Mouse (Mus musculus) heart, postnatal 0 days (tissue): Measurements from ENCODE around the gene Mdp1. TPM values are rescaled to one million over a fixed set of nuclear protein-coding genes. Genes with fewer than 3 reads are reported as not detected.

Experiments
- ATAC-seq: fragments of 200-750 bp; cut with Nextera tagmentation; 2 replicates; pipeline ENCODE4 v1.8.0; 2017; ENCODE audit warnings: low read depth, moderate number of reproducible peaks, moderate library complexity; ENCODE audit not compliant: insufficient read depth
- DNase-seq: peaks from one replicate; pipeline ENCODE4 v3.0.0-alpha.2; 2016; ENCODE audit warnings: low spot score
- H3K27ac ChIP-seq: fragments of 300-500 bp; sonication (generic); 2 replicates; pipeline ENCODE4 v1.5.1; 2014; ENCODE audit warnings: low read depth, mild to moderate bottlenecking
- H3K27me3 ChIP-seq: fragments of 300-500 bp; sonication (generic); 2 replicates; pipeline ENCODE4 v1.6.1; 2014; ENCODE audit warnings: low read length, mixed read lengths; ENCODE audit not compliant: control insufficient read depth, insufficient read depth
- H3K36me3 ChIP-seq: fragments of 300-500 bp; sonication (generic); replicated peaks from 2 replicates; pipeline ENCODE4 v1.6.1; 2014; ENCODE audit warnings: low read length, mixed read lengths; ENCODE audit not compliant: control insufficient read depth, insufficient read depth
- H3K4me1 ChIP-seq: fragments of 300-500 bp; sonication (generic); 2 replicates; pipeline ENCODE4 v1.6.1; 2014; ENCODE audit warnings: antibody characterized with exemption; ENCODE audit not compliant: control insufficient read depth, insufficient read depth
- H3K4me2 ChIP-seq: fragments of 300-500 bp; sonication (generic); 2 replicates; pipeline ENCODE4 v1.6.1; 2014; ENCODE audit warnings: low read depth, mild to moderate bottlenecking, low read length, moderate library complexity
- H3K4me3 ChIP-seq: fragments of 300-500 bp; sonication (generic); 2 replicates; pipeline ENCODE4 v1.5.1; 2014; ENCODE audit warnings: low read depth, low read length
- H3K9ac ChIP-seq: fragments of 300-500 bp; sonication (generic); replicated peaks from 2 replicates; pipeline ENCODE4 v1.6.1; 2014; ENCODE audit warnings: low read depth, low read length, mixed read lengths
- H3K9me3 ChIP-seq: fragments of 300-500 bp; sonication (generic); replicated peaks from 2 replicates; pipeline ENCODE4 v1.6.1; 2016; ENCODE audit warnings: low read length; ENCODE audit not compliant: control insufficient read depth
- CTCF ChIP-seq: IDR thresholded peaks from 2 replicates; pipeline ENCODE4 v1.5.1; 2016; ENCODE audit warnings: antibody characterized with exemption, control low read depth, low read depth
- EP300 ChIP-seq: IDR thresholded peaks from 2 replicates; pipeline ENCODE4 v1.6.1; 2016; ENCODE audit warnings: antibody characterized with exemption, low read depth
- WGBS: fragments of 180-500 bp; shearing (Covaris S2); extraction: QIAGEN DNeasy Blood & Tissue Kit; methylation state at CpG from one replicate; pipeline ENCODE4 v1.1.7; 2014; 5-methylcytosine and 5-hydroxymethylcytosine counted together
- polyA plus RNA-seq: library from polyadenylated mRNA; unstranded; fragments of >200 nt; fragmentation: Nextera tagmentation; extraction: Ambion mirVana; gene quantifications from 2 replicates; pipeline ENCODE4 v1.2.1, GENCODE M21; 2015
- total RNA-seq: library from RNA; depleted of rRNA; stranded (reverse); fragments of >200 nt; gene quantifications from 2 replicates; pipeline ENCODE4 v1.2.3, GENCODE M21; 2014; ENCODE audit warnings: low replicate concordance

Gene Mdp1
- total and polyA plus RNA-seq, 2 experiments from 2014 or later: 66.0 to 98.6 TPM

DNA sequence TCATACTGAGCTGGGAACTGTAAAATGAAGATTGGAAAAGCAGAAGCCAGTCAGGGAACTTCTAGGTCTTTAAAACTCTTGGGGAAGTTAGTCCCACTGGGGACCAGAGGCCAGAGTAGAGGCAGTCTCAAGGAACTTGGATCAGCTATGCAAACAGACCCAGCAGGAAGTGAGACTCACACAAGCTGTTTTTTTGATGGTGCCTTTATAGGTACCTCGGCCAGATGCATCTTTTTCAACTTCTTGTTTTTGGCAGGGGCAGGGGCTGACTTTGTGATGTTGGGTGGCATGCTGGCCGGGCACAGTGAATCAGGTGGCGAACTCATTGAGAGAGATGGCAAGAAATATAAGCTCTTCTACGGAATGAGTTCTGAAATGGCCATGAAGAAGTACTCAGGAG, 17.3 kb upstream of the Mdp1 start:
- peaks cover 5% of the 10 kb centered on the region; the same call in 1 of the 2 replicates for H3K4me1 ChIP-seq
- WGBS: 75% methylated on average over 4 of the region's 4 CpGs

DNA sequence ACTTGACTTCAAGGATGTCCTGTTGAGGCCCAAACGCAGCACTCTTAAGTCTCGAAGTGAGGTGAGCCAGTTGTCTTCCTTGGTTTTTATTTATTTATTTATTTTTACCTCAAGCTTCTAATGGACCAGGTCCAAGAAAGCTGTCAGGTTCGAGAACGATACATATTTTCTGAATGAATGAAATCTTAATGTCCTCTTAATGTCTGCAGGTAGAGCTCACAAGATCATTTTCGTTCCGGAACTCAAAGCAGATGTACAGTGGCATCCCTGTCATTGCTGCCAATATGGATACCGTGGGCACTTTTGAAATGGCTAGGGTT, 12.4 kb upstream of the Mdp1 start:
- H3K27me3 ChIP-seq: no peaks in the 10 kb centered on the region

More for the DNA sequence above, 17.3 kb upstream of the Mdp1 start:
- Histone ChIP-seq H3K9me3 (no peaks in the 10 kb centered on the region), H3K36me3 (peaks cover 52% of the 10 kb centered on the region), H3K4me3 (no peak overlapping the region), H3K27ac (no peak overlapping the region), H3K9ac (no peak overlapping the region), H3K4me2 (no peak overlapping the region), H3K27me3 (no peaks in the 10 kb centered on the region)
- DNase-seq: no peak
- no peak for ATAC-seq
- TF ChIP-seq CTCF (no peak), EP300 (no peak)

GRCm38 (mm10) chr14:55671833-55672740, 11.8 kb upstream of the Mdp1 start, which contains the start of the genes Gmpr2 and Nedd8:
Gmpr2 (plus strand) TSS chr14:55671941.
Nedd8 (minus strand) TSS chr14:55672124.
- ATAC-seq (peak; percentile 98), DNase-seq (peak; percentile 97)
- 1% methylated on average over 38 of the region's 38 CpGs for WGBS
- no peaks in the 10 kb centered on the region for H3K27me3 ChIP-seq
- H3K9me3 ChIP-seq: no peaks in the 10 kb centered on the region
- peak within 1 kb of the TSS; percentile 90 for H3K9ac ChIP-seq
- peak within 1 kb of the TSS; percentile 73 for H3K27ac ChIP-seq
- H3K4me1 ChIP-seq: peaks cover 18% of the 10 kb centered on the region
- peak within 1 kb of the TSS; percentile 88 for H3K4me2 ChIP-seq
- TF ChIP-seq EP300 (no peak), CTCF (no peak)
- H3K36me3 ChIP-seq: peaks cover 27% of the 10 kb centered on the region
- H3K4me3 ChIP-seq: peak within 1 kb of the TSS; percentile 89

More for the DNA sequence above, 12.4 kb upstream of the Mdp1 start:
- H3K9me3 ChIP-seq: no peaks in the 10 kb centered on the region
- 69% methylated on average over 7 of the region's 7 CpGs for WGBS
- H3K9ac ChIP-seq: peak overlapping the region; percentile 90; the same call in 1 of the 2 replicates
- H3K36me3 ChIP-seq: peaks cover 33% of the 10 kb centered on the region
- DNase-seq: no peak
- peak overlapping the region; percentile 89 for H3K4me3 ChIP-seq
- H3K4me2 ChIP-seq: peak overlapping the region; percentile 88
- TF ChIP-seq EP300: no peak
- no peak for TF ChIP-seq CTCF
- H3K27ac ChIP-seq: peak overlapping the region; percentile 73
- peaks cover 18% of the 10 kb centered on the region for H3K4me1 ChIP-seq
- ATAC-seq: no peak

GRCm38 (mm10) chr14:55671486-55671832, 11.2 kb upstream of the Mdp1 start:
- peak overlapping the region; percentile 90 for H3K9ac ChIP-seq
- H3K9me3 ChIP-seq: no peaks in the 10 kb centered on the region
- WGBS: under 1% methylated on average over 12 of the region's 12 CpGs
- H3K4me2 ChIP-seq: peak overlapping the region; percentile 88
- H3K27me3 ChIP-seq: no peaks in the 10 kb centered on the region
- no peak for TF ChIP-seq CTCF
- TF ChIP-seq EP300: no peak
- H3K4me1 ChIP-seq: peaks cover 18% of the 10 kb centered on the region
- peaks cover 24% of the 10 kb centered on the region for H3K36me3 ChIP-seq
- no peak for DNase-seq
- peak; percentile 27 for ATAC-seq
- peak overlapping the region; percentile 73 for H3K27ac ChIP-seq
- H3K4me3 ChIP-seq: peak overlapping the region; percentile 89

DNA sequence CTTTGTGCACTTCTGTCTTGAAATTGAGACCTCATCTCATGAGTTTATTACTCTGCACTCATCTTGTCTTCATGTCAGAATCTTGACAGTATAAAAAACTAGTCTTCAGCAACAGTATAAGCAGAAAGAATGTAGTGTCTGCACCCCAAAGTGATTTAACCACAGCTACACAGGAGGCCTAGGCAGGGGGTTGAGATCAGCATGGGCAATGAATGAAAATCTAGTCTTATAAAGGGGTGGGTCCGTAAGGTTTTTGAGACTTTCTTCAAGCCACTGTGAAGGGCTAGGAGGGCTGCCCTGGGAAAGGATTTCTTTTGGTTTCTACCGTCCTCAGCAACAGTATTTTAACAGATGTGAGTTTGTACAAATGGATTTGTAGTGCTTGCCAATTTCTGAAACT, 328 bp upstream of the Mdp1 start:
- Histone ChIP-seq H3K4me2 (peak overlapping the region; percentile 66), H3K4me1 (peaks cover 24% of the 10 kb centered on the region), H3K9ac (no peak overlapping the region), H3K4me3 (peak overlapping the region; percentile 86; the same call in 1 of the 2 replicates), H3K9me3 (no peaks in the 10 kb centered on the region), H3K27ac (no peak overlapping the region), H3K36me3 (peaks cover 30% of the 10 kb centered on the region), H3K27me3 (no peaks in the 10 kb centered on the region)
- TF ChIP-seq CTCF (no peak), EP300 (no peak)
- no peak for DNase-seq
- 48% methylated on average over 2 of the region's 2 CpGs for WGBS
- no peak for ATAC-seq
